Mouse (Mus musculus): ENCODE results near the gene Pcnx3.
A peak's percentile ranks its signal among the peaks of the same experiment; 100 is the strongest.

Pcnx3 gene

GRCm38 (mm10) chr19:5688200-5689087 is at the start of gene Pcnx3, which contains the start of gene Map3k11:
Gene Pcnx3, minus strand, starts transcription at chr19:5688908.
Gene Map3k11, plus strand, starts transcription at chr19:5688742.
- no peak for TF ChIP-seq GATA4 (IDR thresholded peaks at IDR 0.05; ENCODE audit: insufficient replicate concordance, low read length)

DNA sequence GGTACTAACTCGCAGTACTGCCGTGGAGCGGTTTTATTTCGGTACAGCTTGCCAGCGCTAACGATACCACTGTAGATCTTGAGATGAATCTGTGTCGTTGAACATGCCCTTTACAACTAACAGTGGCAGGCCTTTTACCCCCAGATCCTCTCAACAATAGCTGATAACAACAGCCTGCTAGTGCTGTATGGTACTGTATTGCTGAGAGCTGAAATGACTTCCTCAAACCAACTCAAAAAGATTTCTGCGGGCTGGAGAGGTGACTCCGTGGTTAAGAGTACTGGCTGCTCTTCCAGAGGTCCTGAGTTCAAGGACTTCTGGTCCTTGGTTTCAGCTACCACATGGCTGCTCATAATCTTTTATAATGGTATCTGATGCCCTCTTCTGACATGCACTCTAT is 45.6 kb upstream of the Pcnx3 start:
- TF ChIP-seq GATA4 (IDR thresholded peaks at IDR 0.05; ENCODE audit: insufficient replicate concordance, low read length) = no peak

DNA sequence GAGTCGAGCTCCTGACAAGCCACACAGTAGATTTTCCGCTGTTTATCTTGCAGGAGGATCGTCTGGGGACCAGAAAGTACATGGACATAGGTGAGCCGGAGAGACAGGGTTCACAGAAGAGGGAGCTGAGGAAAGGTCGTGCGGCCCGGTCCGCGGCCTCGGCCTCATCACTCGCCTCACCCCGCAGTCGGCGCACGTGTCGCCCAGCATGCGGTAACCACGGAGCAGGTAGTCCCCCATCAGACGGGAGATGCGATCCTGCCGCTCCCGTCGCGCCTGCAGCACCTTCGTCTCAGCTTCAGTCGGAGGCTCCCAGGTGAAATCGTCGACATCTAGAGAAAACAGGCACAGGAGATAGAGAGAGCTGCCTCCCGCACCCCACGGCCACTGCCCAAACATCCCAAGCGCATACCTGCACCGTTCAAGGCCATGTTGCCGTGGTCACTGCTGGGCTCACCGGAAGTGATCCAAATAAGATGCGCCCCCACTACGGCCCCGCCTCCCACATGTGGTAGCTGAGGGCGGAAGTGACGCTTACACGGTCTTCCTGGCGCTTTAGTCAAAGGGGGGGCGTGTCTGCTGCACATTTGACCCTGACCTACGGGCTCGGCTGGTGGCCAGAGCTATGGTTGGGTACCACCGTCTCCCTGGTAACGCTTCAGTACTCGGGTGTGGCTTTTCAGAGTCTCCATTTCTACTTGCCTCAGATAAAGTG is 42.7 kb upstream of the Pcnx3 start:
- no peak; the same call in 1 of the 2 replicates for TF ChIP-seq GATA4 (IDR thresholded peaks at IDR 0.05; ENCODE audit: insufficient replicate concordance, low read length)

DNA sequence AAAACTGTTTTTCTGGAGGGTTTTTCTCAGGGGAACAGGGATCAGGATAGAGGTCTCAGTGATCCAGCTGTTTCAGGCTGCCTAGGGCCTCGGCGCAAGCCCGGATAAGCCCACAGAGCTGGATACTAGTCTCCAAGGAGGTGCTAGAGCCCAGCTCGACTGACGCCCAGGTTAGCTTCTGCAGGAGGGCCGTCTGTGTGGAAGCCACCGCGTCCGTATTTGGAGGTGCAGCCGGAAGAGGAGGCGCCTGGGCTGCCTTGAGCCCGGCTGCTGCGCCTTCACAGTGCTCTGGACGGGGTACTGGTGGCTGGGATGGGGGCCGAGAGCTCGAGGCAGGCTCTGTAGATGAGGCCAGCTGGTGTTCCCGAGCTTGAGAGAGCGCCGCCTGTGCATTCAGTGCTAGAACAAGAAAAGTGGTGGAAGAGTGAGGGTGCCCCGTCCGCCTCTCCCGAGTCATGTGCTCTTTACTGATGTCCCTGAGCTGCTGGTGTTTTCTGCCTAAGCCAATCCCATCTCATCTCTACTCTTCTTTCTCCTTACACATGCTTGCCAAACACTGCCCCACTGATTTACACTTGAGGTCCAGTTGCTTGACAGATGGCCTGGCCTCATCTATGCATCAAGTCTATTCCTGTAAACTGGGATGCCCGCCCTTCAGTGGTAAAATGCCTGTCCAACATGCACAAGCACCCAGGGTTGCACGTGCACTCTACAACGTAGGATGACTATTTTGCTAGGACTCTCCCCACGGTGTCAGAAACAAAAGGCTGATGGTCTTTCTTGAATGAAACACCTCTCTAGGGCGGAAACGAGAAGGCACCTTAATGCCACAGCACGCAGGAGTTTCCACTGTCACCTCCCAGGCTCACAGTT is 41.8 kb upstream of the Pcnx3 start:
- TF ChIP-seq GATA4 (IDR thresholded peaks at IDR 0.05; ENCODE audit: insufficient replicate concordance, low read length) = no peak

GRCm38 (mm10) chr19:5729444-5729815 is 40.7 kb upstream of the Pcnx3 start, which contains the start of gene Fam89b:
Gene Fam89b, minus strand, starts transcription at chr19:5729653.
- no peak for TF ChIP-seq GATA4 (IDR thresholded peaks at IDR 0.05; ENCODE audit: insufficient replicate concordance, low read length)

DNA sequence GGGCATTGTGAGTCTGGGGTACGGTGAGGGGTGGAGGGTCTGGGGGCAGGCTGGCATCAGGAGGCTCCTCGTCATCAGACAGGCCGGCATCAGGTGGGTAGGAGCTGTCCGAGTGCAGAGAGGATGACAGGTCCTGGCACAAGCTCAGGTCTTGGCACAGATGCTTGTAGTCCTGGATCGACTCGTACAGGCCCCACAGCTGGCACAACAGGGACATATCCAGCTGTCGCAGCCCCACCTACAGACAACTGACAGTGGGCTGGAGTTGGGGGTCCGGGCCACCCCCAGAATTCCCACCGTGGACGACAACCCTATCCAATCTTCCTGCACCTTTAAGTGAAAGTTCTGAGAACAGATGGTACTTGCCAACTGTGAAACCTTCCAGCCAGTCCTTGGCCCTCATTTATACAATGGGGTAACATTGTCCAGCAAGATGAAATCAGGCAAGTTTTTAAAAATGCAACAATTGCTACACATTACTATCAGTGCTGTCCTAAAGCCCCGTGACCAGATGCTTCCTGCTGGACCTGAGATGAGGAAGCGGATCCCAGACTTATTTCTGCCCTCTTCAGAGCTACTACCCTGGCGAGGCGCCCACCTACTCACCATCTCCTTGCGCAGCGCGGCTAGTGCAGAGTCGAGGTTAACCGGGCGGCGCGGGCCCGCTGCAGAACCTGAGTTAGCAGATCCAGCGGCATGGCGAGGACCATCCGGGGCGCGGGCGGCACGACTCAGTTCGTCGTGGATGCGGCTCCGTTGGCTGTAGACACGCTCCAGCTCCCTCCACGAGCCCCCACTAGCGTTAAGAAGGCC is 40.1 kb upstream of the Pcnx3 start:
- TF ChIP-seq GATA4 (IDR thresholded peaks at IDR 0.05; ENCODE audit: insufficient replicate concordance, low read length) = no peak

GRCm38 (mm10) chr19:5727701-5728100 is 39.0 kb upstream of the Pcnx3 start:
- no peak for TF ChIP-seq GATA4 (IDR thresholded peaks at IDR 0.05; ENCODE audit: insufficient replicate concordance, low read length)

- no peak for TF ChIP-seq GATA4 (IDR thresholded peaks at IDR 0.05; ENCODE audit: insufficient replicate concordance, low read length)
Measured at GRCm38 (mm10) chr19:5726961-5727578, 38.4 kb upstream of the Pcnx3 start.

DNA sequence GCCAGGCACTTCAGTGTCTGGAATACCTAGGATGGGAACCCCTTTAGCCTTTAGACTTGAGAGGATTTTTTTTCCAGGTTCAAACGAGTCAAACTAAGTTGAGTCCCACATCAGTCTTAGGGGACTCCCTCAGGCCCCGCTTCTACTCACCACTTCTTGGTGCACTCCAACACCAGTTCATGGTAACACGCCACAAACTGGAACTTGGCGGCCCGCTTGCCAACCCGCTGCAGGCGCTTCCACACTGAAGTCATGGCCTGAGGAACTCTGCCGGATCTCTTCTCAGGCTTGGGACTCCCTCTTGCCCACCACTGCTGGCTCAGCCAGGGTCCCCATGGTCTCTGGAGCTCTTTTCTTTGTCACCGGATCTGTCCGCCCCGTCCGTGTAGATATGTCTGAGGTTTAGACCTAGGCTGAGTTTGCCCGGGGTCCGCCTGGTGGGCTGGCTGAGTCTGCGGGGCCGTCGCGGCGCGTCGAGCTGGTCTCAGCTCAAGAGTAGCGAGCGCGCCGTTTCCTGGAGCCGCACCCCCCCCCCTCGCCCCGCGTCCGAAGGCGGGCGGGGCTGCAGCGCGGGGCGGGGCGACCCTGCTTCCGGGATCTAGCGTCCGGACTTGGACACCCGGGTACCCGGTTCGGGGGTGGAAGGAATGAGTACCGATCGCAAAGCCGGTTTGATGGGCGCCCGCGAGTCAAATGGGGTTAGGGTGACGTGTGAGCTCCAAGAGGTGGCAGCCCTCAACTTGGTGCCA is 37.2 kb upstream of the Pcnx3 start, which contains the start of gene Ehbp1l1:
Gene Ehbp1l1, minus strand, starts transcription at position 551 of the 749 bp plus-strand sequence.
- TF ChIP-seq GATA4 (IDR thresholded peaks at IDR 0.05; ENCODE audit: insufficient replicate concordance, low read length) = no peak

DNA sequence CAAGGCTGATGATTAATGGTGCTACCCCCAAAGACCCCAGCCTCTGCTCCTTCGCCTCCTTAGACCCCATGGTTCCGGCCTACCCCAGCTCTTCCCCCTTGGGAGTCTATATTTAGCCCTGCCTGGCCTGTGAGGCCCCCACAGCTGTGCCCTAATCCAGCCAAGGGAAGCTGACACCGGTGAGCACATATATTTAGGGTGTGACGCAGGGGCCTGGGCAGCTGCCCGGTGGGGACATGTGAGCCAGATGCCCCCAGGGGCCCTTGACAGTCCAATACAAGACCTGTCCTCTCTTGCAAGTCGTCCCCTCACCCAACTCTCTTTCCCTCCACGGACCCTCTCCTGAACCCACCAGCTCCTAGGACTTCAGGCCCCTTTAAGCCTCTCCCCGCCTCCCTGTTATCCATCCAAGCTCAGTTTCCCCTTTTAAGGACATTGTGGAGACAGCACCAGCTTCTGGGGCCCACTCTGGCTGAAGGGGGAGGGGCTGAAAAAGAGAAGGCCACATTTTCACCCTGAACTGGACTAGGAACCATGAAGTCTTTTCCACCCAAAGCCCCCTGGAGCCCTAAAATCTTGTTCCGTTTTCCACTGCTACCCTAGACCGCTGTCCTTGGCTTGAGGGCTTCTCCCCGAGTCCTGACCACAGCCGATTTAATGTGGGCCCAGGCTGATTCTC is 36.5 kb upstream of the Pcnx3 start:
- TF ChIP-seq GATA4 (IDR thresholded peaks at IDR 0.05; ENCODE audit: insufficient replicate concordance, low read length) = no peak

DNA sequence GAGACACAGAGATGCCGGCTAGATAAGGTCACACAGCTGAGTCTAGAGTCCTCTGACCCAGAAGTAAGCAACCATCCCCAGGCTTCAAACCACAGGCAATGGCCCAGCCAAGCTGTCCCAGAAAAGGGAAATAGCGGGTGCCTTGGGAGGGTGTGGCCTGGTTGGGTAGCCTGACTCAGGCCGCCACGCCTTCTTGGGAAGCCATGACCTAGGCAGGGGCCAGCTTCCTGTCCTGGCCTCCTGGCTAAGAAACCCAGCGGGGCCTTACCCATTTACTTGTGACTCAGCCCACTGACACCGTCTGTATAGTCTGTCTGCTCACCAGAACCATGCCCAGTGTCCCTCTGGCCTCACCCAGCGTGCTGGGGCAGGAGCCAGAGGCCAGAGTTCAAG is 35.8 kb upstream of the Pcnx3 start:
- TF ChIP-seq GATA4 (IDR thresholded peaks at IDR 0.05; ENCODE audit: insufficient replicate concordance, low read length) = peak; percentile 27; the same call in 1 of the 2 replicates

DNA sequence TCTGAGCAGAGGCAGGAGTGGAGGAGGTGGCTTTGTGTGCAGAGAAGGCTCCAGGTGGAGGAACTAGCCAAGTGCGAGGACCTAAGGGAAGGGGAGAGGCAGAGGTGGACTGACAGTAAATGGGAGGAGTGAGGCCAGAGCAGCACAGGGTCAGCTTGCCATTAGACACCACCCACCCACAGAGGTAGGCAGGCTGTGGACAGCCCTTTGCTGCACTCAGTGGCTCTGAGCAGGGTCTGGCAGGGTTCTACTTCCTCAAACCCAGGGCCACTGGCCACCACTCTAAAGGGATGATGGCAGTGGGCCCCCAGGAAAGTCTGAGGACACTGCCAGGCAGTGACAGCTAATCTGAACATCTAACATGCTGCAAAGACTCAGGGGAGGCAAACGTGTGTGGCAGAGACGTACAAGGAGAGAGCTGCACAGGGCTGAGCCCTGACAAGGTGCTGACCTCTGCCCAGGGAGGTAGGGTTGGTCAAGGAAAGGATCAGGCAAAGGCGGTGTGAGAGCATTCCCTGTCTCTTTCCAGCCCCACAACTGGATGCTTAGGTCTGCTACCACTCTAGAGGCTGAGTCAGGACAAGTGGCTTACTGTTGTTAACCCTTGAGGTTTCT is 35.3 kb upstream of the Pcnx3 start:
- TF ChIP-seq GATA4 (IDR thresholded peaks at IDR 0.05; ENCODE audit: insufficient replicate concordance, low read length) = no peak

All from liver, adult (tissue).